Mouse (Mus musculus) bone marrow, adult 2 months (tissue): Measurements from ENCODE around the gene Gbp7. TPM values are rescaled to one million over a fixed set of nuclear protein-coding genes. Genes with fewer than 3 reads are reported as not detected.
A peak's percentile ranks its signal among the peaks of the same experiment; 100 is the strongest.

Experiments used
- H3K27ac ChIP-seq: fragments of 200-500 bp; 2 replicates; pipeline ENCODE4 v1.5.1; 2012; ENCODE audit warnings: low read depth, mild to moderate bottlenecking, control low read depth, inconsistent platforms, low read length; ENCODE audit not compliant: control insufficient read depth, poor library complexity, insufficient read depth
- H3K4me1 ChIP-seq: fragments of 200-500 bp; 2 replicates; pipeline ENCODE4 v1.6.1; 2011; ENCODE audit warnings: low read length; ENCODE audit not compliant: control insufficient read depth, insufficient read depth
- H3K4me3 ChIP-seq: fragments of 200-500 bp; replicated peaks from 2 replicates; pipeline ENCODE3; 2011; ENCODE audit warnings: mild to moderate bottlenecking, low read depth, low read length, control low read depth; ENCODE audit not compliant: control insufficient read depth
- CTCF ChIP-seq: fragments of 200-500 bp; IDR thresholded peaks from 2 replicates; pipeline ENCODE4 v1.5.1; 2011; ENCODE audit warnings: low read length, control low read depth; ENCODE audit not compliant: control insufficient read depth, insufficient read depth
- POLR2A ChIP-seq: fragments of 200-500 bp; IDR thresholded peaks from 2 replicates; pipeline ENCODE4 v1.6.1; 2011; ENCODE audit warnings: low read depth, mild to moderate bottlenecking, control low read depth, low read length, borderline replicate concordance; ENCODE audit not compliant: control insufficient read depth
- WGBS: fragments of 180-500 bp; shearing (Covaris S2); methylation state at CpG from one replicate; pipeline ENCODE4 v1.1.7; 2018; 5-methylcytosine and 5-hydroxymethylcytosine counted together
- polyA plus RNA-seq: library from polyadenylated mRNA; stranded (reverse); fragments of >200 nt; gene quantifications from 2 replicates; pipeline ENCODE4 v1.2.4, GENCODE M21; 2011; ENCODE audit warnings: low replicate concordance; ENCODE audit not compliant: missing spikeins, insufficient read depth, insufficient read length

Gene Gbp7
- polyA plus RNA-seq, 1 experiment = 6.8 TPM

DNA sequence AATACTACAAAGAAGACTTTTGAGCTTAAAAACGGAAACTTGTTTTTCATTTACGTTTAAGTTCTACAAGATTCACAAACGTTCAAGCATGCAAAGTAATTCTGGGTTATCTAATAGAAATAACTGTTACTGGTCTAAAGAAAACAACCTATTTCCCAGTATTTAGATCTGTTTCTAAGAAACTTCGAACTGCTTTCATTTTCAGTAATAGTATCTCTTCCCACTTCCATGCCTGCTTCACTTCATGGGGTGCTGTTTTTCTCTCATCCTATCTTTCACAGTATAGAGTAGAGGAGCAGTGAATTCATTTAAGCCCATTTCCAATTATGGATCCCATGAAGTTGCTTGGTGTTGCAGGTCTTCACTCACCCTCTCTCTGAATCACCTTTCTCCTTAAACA is 48.2 kb downstream of the Gbp7 start:
- Histone ChIP-seq H3K4me1 (no peaks in the 10 kb centered on the region), H3K27ac (no peak overlapping the region), H3K4me3 (no peak overlapping the region)
- no peak for TF ChIP-seq POLR2A
- no peak for TF ChIP-seq CTCF
- 66% methylated on average over 4 of the region's 4 CpGs for WGBS

DNA sequence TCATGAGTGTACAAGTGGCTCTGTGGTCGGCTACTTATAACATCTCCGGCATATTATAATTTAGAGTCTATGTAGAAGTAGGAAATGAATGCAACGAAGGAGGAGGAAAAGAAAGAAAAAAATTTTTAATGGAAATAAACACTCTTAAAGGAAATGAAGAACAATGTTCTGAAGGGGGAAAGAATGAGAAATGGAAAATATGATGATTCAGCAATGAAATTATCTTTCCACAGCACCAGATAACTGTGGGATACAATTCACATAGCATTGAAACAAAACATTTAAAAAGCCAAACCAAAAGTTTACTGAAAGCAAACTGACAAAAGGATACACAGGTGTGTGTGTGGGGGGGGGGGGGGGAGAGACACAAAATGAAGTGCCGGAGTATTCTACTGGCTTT is 52.9 kb downstream of the Gbp7 start:
- H3K4me3 ChIP-seq = no peak overlapping the region
- TF ChIP-seq POLR2A = no peak
- no peak for TF ChIP-seq CTCF
- H3K4me1 ChIP-seq = no peaks in the 10 kb centered on the region
- no peak overlapping the region for H3K27ac ChIP-seq
- WGBS = 81% methylated on average over 4 of the region's 4 CpGs

DNA sequence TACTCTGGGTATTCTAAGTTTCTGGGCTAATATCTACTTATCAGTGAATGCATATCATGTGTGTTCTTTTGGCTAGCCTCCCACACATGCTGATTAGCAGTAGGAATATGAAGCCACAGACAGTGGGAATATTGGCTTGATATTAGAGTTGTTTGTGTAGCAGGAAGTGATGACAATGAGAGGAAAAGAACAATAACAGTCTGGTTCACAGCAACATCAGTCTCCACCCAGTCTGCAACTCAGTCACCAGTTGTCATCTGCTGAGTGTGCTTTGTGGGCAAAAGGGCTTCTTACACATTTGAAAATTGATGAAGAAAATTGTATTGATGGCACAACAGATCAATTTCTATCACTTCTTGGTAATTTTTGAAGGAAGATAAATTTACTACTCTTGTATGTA is 57.2 kb downstream of the Gbp7 start:
- H3K4me3 ChIP-seq = no peak overlapping the region
- no peak for TF ChIP-seq CTCF
- TF ChIP-seq POLR2A = no peak
- peaks cover 2% of the 10 kb centered on the region; the same call in 1 of the 2 replicates for H3K4me1 ChIP-seq
- H3K27ac ChIP-seq = no peak overlapping the region

DNA sequence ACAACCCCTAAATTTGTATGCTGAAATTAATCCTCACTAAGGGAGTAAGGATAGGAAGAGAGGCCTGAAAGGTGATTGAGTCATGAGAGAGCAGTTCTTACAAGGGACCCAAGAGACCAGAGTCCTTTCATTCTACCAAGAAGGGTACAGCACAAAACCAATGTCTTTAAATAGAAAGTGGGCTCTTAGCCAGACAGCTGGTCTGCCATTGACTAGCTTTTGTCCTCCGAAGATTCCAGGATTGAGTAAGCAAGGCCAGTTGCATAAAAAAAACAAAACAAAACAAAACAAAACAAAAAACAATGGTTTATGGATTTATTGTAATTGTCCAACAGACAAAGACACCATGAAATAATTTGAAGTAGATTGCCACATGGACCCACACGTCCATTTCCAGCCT is 58.7 kb downstream of the Gbp7 start:
- TF ChIP-seq POLR2A (no peak), CTCF (no peak)
- Histone ChIP-seq H3K4me1 (peaks cover 2% of the 10 kb centered on the region; the same call in 1 of the 2 replicates), H3K27ac (no peak overlapping the region), H3K4me3 (no peak overlapping the region)
- 66% methylated on average over 2 of the region's 2 CpGs for WGBS

DNA sequence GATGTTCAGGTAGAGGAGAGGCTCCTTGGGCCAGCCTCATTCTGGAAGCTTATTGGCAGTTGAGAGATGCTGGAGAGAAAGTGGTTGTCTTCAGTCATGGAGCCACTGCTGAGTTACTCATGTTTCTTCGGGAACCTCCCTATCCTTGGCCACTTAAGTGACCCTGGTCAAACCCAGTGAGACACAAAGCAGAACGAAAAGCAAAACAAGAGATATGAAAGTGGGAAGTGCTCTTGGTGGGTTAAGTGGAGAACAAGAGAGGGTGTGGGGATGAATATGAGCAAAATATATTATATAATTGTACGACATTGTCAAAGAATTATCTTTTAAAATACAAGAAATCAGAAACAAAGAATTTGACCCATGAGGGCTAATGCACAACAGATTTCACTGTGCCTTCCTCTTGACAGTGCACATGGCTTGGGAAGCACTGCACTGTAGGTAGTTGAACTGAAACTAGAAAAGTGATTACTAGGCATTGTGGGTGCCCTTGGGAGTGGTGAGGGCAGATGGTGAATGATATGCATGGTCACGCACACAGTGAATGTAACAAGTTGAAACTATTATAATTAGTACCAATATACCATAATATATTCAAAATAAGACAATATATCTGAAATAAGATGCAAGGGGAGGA is 60.4 kb downstream of the Gbp7 start:
- Histone ChIP-seq H3K27ac (peak overlapping the region; percentile 76; the same call in 1 of the 2 replicates), H3K4me3 (no peak overlapping the region), H3K4me1 (peaks cover 2% of the 10 kb centered on the region; the same call in 1 of the 2 replicates)
- 53% methylated on average over 4 of the region's 4 CpGs for whole genome bisulfite sequencing
- no peak for TF ChIP-seq POLR2A
- TF ChIP-seq CTCF = no peak

DNA sequence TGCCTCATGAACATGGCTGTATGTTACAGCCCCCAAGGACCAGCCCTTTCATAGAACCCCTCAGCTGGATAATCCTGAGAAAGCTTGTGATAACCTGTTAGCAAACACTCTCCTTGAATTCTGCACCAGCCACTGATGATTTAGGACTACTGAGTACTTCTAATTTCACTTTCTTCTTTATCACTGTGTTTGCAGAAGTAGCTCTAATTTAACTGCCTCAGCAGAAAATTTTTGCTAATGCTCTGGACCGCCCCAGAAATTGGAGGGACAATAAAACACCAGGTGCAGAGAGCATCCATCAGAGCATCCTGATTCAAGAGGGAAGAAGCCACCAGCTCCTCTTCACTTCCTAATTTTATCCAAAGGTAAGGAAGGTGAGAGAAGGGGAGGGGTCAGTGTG is 64.4 kb downstream of the Gbp7 start, which contains the start of gene Gbp2b:
Gene Gbp2b, plus strand, starts transcription at position 301 of the 400 bp plus-strand sequence.
- no peak within 1 kb of the TSS for H3K4me3 ChIP-seq
- TF ChIP-seq CTCF = no peak
- no peak for TF ChIP-seq POLR2A
- WGBS = 79% methylated on average over 1 of the region's 1 CpGs
- H3K27ac ChIP-seq = no peak within 1 kb of the TSS
- H3K4me1 ChIP-seq = peaks cover 2% of the 10 kb centered on the region; the same call in 1 of the 2 replicates

DNA sequence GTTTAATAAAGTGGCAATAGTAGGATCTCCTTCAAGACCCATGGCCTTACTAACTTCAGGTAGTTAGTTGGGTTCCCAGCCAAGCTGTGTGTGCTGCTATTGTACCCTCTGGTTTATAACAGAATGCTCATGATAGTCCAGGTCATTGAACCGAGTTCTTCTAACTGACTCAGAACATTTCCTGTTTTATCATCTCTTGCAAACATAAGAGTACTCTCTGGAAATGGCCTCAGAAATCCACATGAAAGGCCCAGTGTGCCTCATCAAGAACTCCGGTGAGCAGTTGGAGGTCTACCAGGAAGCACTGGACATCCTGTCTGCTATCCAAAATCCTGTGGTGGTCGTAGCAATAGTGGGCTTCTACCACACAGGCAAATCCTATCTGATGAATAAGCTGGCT is 67.8 kb downstream of the Gbp7 start:
- Histone ChIP-seq H3K4me1 (no peaks in the 10 kb centered on the region), H3K4me3 (no peak overlapping the region), H3K27ac (no peak overlapping the region)
- TF ChIP-seq POLR2A (no peak), CTCF (no peak)
- WGBS = 71% methylated on average over 3 of the region's 3 CpGs

Other genes starting within 250 kb of the Gbp7 start
- 5.5 and 11.7 TPM in 2 replicates for gene Pdlim5, start 134.6 kb upstream of the Gbp7 start, polyA plus RNA-seq
- 0.74 and 2.4 TPM in 2 replicates for gene Gbp5, start 36.4 kb upstream of the Gbp7 start, polyA plus RNA-seq
- gene Gbp3, start 29.7 kb downstream of the Gbp7 start, polyA plus RNA-seq = 7.0 and 8.3 TPM in 2 replicates
- not detected in 2 replicates for gene Gbp2b, start 64.5 kb downstream of the Gbp7 start, polyA plus RNA-seq
- 2.6 and 5.2 TPM in 2 replicates for gene Gbp2, start 90.3 kb downstream of the Gbp7 start, polyA plus RNA-seq
- 2.2 and 3.4 TPM in 2 replicates for gene Kyat3, start 170.7 kb downstream of the Gbp7 start, polyA plus RNA-seq
- gene Gtf2b, start 234.7 kb downstream of the Gbp7 start, polyA plus RNA-seq = 15.2 and 17.4 TPM in 2 replicates